Mouse (Mus musculus): ENCODE results near the gene Olfr1258. TPM values are rescaled to one million over a fixed set of nuclear protein-coding genes. Genes with fewer than 3 reads are reported as not detected.
"Not testable (repeated sequence)": the region's sequence is repeated elsewhere in the genome, so short reads cannot be mapped to it uniquely, and the experiment has no call there.

Gene Olfr1258
- not detected for total RNA-seq (2022)

GRCm38 (mm10) chr2:89927009-89927408, at the start of gene Olfr1258:
Gene Olfr1258 (plus strand): TSS chr2:89927309.
- no peak for DNase-seq (ENCODE audit: low spot score)

- DNase-seq (ENCODE audit: low spot score) = no peak
Measured at GRCm38 (mm10) chr2:89878137-89878536, 49.0 kb upstream of the Olfr1258 start, which contains the start of gene Olfr1257. Gene Olfr1257 (plus strand): TSS chr2:89878437.

- not testable (repeated sequence) for DNase-seq (ENCODE audit: low spot score)
Measured at GRCm38 (mm10) chr2:89912616-89913015, 14.5 kb upstream of the Olfr1258 start.

GRCm38 (mm10) chr2:89948564-89948963, 21.5 kb downstream of the Olfr1258 start, which contains the start of gene Olfr1259:
Gene Olfr1259 (minus strand): TSS chr2:89948664.
- DNase-seq (ENCODE audit: low spot score) = no peak

GRCm38 (mm10) chr2:89974184-89974583, 47.1 kb downstream of the Olfr1258 start, which contains the start of gene Olfr1260:
Gene Olfr1260 (plus strand): TSS chr2:89974340.
- DNase-seq (ENCODE audit: low spot score) = no peak

- DNase-seq (ENCODE audit: low spot score) = no peak
Measured at GRCm38 (mm10) chr2:89977709-89978108, 50.6 kb downstream of the Olfr1258 start.

Other genes starting within 250 kb of the Olfr1258 start
- gene Olfr1252, start 202.3 kb upstream of the Olfr1258 start, total RNA-seq (2022) = not detected
- gene Olfr1253, start 170.2 kb upstream of the Olfr1258 start, total RNA-seq (2022) = not detected
- gene Olfr1254, start 133.7 kb upstream of the Olfr1258 start, total RNA-seq (2022) = not detected
- gene Olfr1255, start 115.3 kb upstream of the Olfr1258 start, total RNA-seq (2022) = not detected
- gene Olfr1256, start 85.8 kb upstream of the Olfr1258 start, total RNA-seq (2022) = not detected
- gene Olfr48, start 79.1 kb upstream of the Olfr1258 start, total RNA-seq (2022) = not detected
- gene Olfr1257, start 48.9 kb upstream of the Olfr1258 start, total RNA-seq (2022) = not detected
- gene Olfr1259, start 21.4 kb downstream of the Olfr1258 start, total RNA-seq (2022) = not detected
- gene Olfr1260, start 47.0 kb downstream of the Olfr1258 start, total RNA-seq (2022) = not detected
- not detected for gene Olfr1261, start 63.9 kb downstream of the Olfr1258 start, total RNA-seq (2022)
- gene Olfr1262, start 72.8 kb downstream of the Olfr1258 start, total RNA-seq (2022) = not detected
- not detected for gene Olfr1263, start 84.8 kb downstream of the Olfr1258 start, total RNA-seq (2022)
- gene Olfr1264, start 98.3 kb downstream of the Olfr1258 start, total RNA-seq (2022) = not detected
- not detected for gene Olfr1265, start 108.0 kb downstream of the Olfr1258 start, total RNA-seq (2022)
- gene Olfr140, start 136.3 kb downstream of the Olfr1258 start, total RNA-seq (2022) = not detected
- not detected for gene Olfr1269, start 194.1 kb downstream of the Olfr1258 start, total RNA-seq (2022)
- gene Olfr32, start 215.0 kb downstream of the Olfr1258 start, total RNA-seq (2022) = not detected
- gene Olfr1270, start 225.8 kb downstream of the Olfr1258 start, total RNA-seq (2022) = not detected

Measured in heart, adult 8-10 months (tissue).